Mouse (Mus musculus): Measurements from ENCODE around the gene Uvssa. TPM values are rescaled to one million over a fixed set of nuclear protein-coding genes. Genes with fewer than 3 reads are reported as not detected.

The Uvssa gene
- total and polyA plus RNA-seq, 2 experiments = 3.4 to 4.2 TPM

GRCm38 (mm10) chr5:33435941-33436340 lies 57.6 kb downstream of the Uvssa start:
- no peak overlapping the region for H3K9ac ChIP-seq (ENCODE audit: low read depth, low read length)
- no peak overlapping the region for H3K4me3 ChIP-seq (ENCODE audit: insufficient read depth, low read depth, low read length)
- no peaks in the 10 kb centered on the region for H3K4me1 ChIP-seq (ENCODE audit: control insufficient read depth, insufficient read depth, low read length)
- no peaks in the 10 kb centered on the region for H3K79me2 ChIP-seq (ENCODE audit: control insufficient read depth, insufficient read depth, low read length)
- WGBS = 7% methylated on average over 4 of the region's 4 CpGs
- H3K27ac ChIP-seq (replicated peaks; ENCODE audit: insufficient read depth, low read depth, low read length) = no peak overlapping the region
- TF ChIP-seq CTCF (IDR thresholded peaks at IDR 0.05; ENCODE audit: low read depth, low read length) (no peak), POLR2A (IDR thresholded peaks at IDR 0.05; ENCODE audit: extremely low read depth, insufficient read depth, low read length) (no peak)
- H3K36me3 ChIP-seq (ENCODE audit: control insufficient read depth, insufficient read depth, low read length) = no peaks in the 10 kb centered on the region
- peaks cover 47% of the 10 kb centered on the region for H3K27me3 ChIP-seq (ENCODE audit: control insufficient read depth, insufficient read depth, low read length)
- DNase-seq (ENCODE audit: extremely low read depth, low read depth, low spot score) = no peak

- TF ChIP-seq POLR2A (IDR thresholded peaks at IDR 0.05; ENCODE audit: extremely low read depth, insufficient read depth, low read length) (no peak), CTCF (IDR thresholded peaks at IDR 0.05; ENCODE audit: low read depth, low read length) (peak; percentile 30; the same call in 1 of the 2 replicates)
- WGBS = 3% methylated on average over 23 of the region's 23 CpGs
- peaks cover 2% of the 10 kb centered on the region; the same call in 1 of the 2 replicates for H3K4me1 ChIP-seq (ENCODE audit: control insufficient read depth, insufficient read depth, low read length)
- H3K79me2 ChIP-seq (ENCODE audit: control insufficient read depth, insufficient read depth, low read length) = no peaks in the 10 kb centered on the region
- H3K9ac ChIP-seq (ENCODE audit: low read depth, low read length) = no peak overlapping the region
- H3K27ac ChIP-seq (replicated peaks; ENCODE audit: insufficient read depth, low read depth, low read length) = no peak overlapping the region
- H3K4me3 ChIP-seq (ENCODE audit: insufficient read depth, low read depth, low read length) = no peak overlapping the region
- peaks cover 29% of the 10 kb centered on the region for H3K27me3 ChIP-seq (ENCODE audit: control insufficient read depth, insufficient read depth, low read length)
- no peaks in the 10 kb centered on the region for H3K36me3 ChIP-seq (ENCODE audit: control insufficient read depth, insufficient read depth, low read length)
- peak; percentile 46 for DNase-seq (ENCODE audit: extremely low read depth, low read depth, low spot score)
Observed at GRCm38 (mm10) chr5:33438214-33438613, 59.9 kb downstream of the Uvssa start.

- Histone ChIP-seq H3K36me3 (ENCODE audit: control insufficient read depth, insufficient read depth, low read length) (no peaks in the 10 kb centered on the region), H3K4me3 (ENCODE audit: insufficient read depth, low read depth, low read length) (no peak overlapping the region; the same call in 1 of the 2 replicates)
- 7% methylated on average over 56 of the region's 56 CpGs for WGBS
Observed at GRCm38 (mm10) chr5:33442927-33443710, 64.8 kb downstream of the Uvssa start.

GRCm38 (mm10) chr5:33443794-33444193 lies 65.4 kb downstream of the Uvssa start:
- no peaks in the 10 kb centered on the region for H3K27me3 ChIP-seq (ENCODE audit: control insufficient read depth, insufficient read depth, low read length)
- no peak overlapping the region for H3K9ac ChIP-seq (ENCODE audit: low read depth, low read length)
- H3K79me2 ChIP-seq (ENCODE audit: control insufficient read depth, insufficient read depth, low read length) = no peaks in the 10 kb centered on the region
- TF ChIP-seq CTCF (IDR thresholded peaks at IDR 0.05; ENCODE audit: low read depth, low read length) (no peak), POLR2A (IDR thresholded peaks at IDR 0.05; ENCODE audit: extremely low read depth, insufficient read depth, low read length) (no peak)
- DNase-seq (ENCODE audit: extremely low read depth, low read depth, low spot score) = no peak
- WGBS = 54% methylated on average over 9 of the region's 9 CpGs
- peaks cover 2% of the 10 kb centered on the region; the same call in 1 of the 2 replicates for H3K4me1 ChIP-seq (ENCODE audit: control insufficient read depth, insufficient read depth, low read length)
- no peak overlapping the region for H3K4me3 ChIP-seq (ENCODE audit: insufficient read depth, low read depth, low read length)
- no peak overlapping the region for H3K27ac ChIP-seq (replicated peaks; ENCODE audit: insufficient read depth, low read depth, low read length)
- no peaks in the 10 kb centered on the region for H3K36me3 ChIP-seq (ENCODE audit: control insufficient read depth, insufficient read depth, low read length)

More at GRCm38 (mm10) chr5:33442927-33443710, 64.8 kb downstream of the Uvssa start:
- H3K27ac ChIP-seq (replicated peaks; ENCODE audit: insufficient read depth, low read depth, low read length) = no peak overlapping the region
- peaks cover 2% of the 10 kb centered on the region; the same call in 1 of the 2 replicates for H3K4me1 ChIP-seq (ENCODE audit: control insufficient read depth, insufficient read depth, low read length)
- no peak for DNase-seq (ENCODE audit: extremely low read depth, low read depth, low spot score)
- TF ChIP-seq CTCF (IDR thresholded peaks at IDR 0.05; ENCODE audit: low read depth, low read length) (peak; percentile 84), POLR2A (IDR thresholded peaks at IDR 0.05; ENCODE audit: extremely low read depth, insufficient read depth, low read length) (no peak)
- H3K27me3 ChIP-seq (ENCODE audit: control insufficient read depth, insufficient read depth, low read length) = no peaks in the 10 kb centered on the region
- H3K79me2 ChIP-seq (ENCODE audit: control insufficient read depth, insufficient read depth, low read length) = no peaks in the 10 kb centered on the region
- H3K9ac ChIP-seq (ENCODE audit: low read depth, low read length) = no peak overlapping the region

GRCm38 (mm10) chr5:33455737-33456136 lies 77.4 kb downstream of the Uvssa start:
- H3K27me3 ChIP-seq (ENCODE audit: control insufficient read depth, insufficient read depth, low read length) = no peaks in the 10 kb centered on the region; the same call in 1 of the 2 replicates
- H3K9ac ChIP-seq (ENCODE audit: low read depth, low read length) = no peak overlapping the region
- H3K27ac ChIP-seq (replicated peaks; ENCODE audit: insufficient read depth, low read depth, low read length) = no peak overlapping the region
- no peak for DNase-seq (ENCODE audit: extremely low read depth, low read depth, low spot score)
- no peaks in the 10 kb centered on the region for H3K36me3 ChIP-seq (ENCODE audit: control insufficient read depth, insufficient read depth, low read length)
- no peak overlapping the region for H3K4me3 ChIP-seq (ENCODE audit: insufficient read depth, low read depth, low read length)
- WGBS = 43% methylated on average over 8 of the region's 8 CpGs
- H3K4me1 ChIP-seq (ENCODE audit: control insufficient read depth, insufficient read depth, low read length) = peaks cover 12% of the 10 kb centered on the region
- no peaks in the 10 kb centered on the region for H3K79me2 ChIP-seq (ENCODE audit: control insufficient read depth, insufficient read depth, low read length)
- TF ChIP-seq POLR2A (IDR thresholded peaks at IDR 0.05; ENCODE audit: extremely low read depth, insufficient read depth, low read length) (no peak), CTCF (IDR thresholded peaks at IDR 0.05; ENCODE audit: low read depth, low read length) (no peak)

GRCm38 (mm10) chr5:33458132-33458622 lies 79.8 kb downstream of the Uvssa start:
- no peak overlapping the region for H3K4me3 ChIP-seq (ENCODE audit: insufficient read depth, low read depth, low read length)
- 73% methylated on average over 3 of the region's 3 CpGs for WGBS
- H3K9ac ChIP-seq (ENCODE audit: low read depth, low read length) = no peak overlapping the region

More at GRCm38 (mm10) chr5:33458132-33458622, 79.8 kb downstream of the Uvssa start:
- Histone ChIP-seq H3K27ac (replicated peaks; ENCODE audit: insufficient read depth, low read depth, low read length) (no peak overlapping the region), H3K4me1 (ENCODE audit: control insufficient read depth, insufficient read depth, low read length) (peaks cover 17% of the 10 kb centered on the region), H3K27me3 (ENCODE audit: control insufficient read depth, insufficient read depth, low read length) (no peaks in the 10 kb centered on the region; the same call in 1 of the 2 replicates), H3K36me3 (ENCODE audit: control insufficient read depth, insufficient read depth, low read length) (no peaks in the 10 kb centered on the region), H3K79me2 (ENCODE audit: control insufficient read depth, insufficient read depth, low read length) (no peaks in the 10 kb centered on the region)
- DNase-seq (ENCODE audit: extremely low read depth, low read depth, low spot score) = no peak
- TF ChIP-seq CTCF (IDR thresholded peaks at IDR 0.05; ENCODE audit: low read depth, low read length) = no peak
- no peak for TF ChIP-seq POLR2A (IDR thresholded peaks at IDR 0.05; ENCODE audit: extremely low read depth, insufficient read depth, low read length)

Data from liver, adult 2 months (tissue).